Mouse (Mus musculus): Measurements from ENCODE around the gene Nr2f2.

The Nr2f2 gene

GRCm38 (mm10) chr7:70365941-70366807, at the start of gene Nr2f2:
Nr2f2 (minus strand) TSS chr7:70366735.
- DNase-seq (ENCODE audit: extremely low spot score), result peak; percentile 64

- DNase-seq (ENCODE audit: extremely low spot score), result no peak
Measured at GRCm38 (mm10) chr7:70414461-70414860, 47.9 kb upstream of the Nr2f2 start.

GRCm38 (mm10) chr7:70413646-70414045, 47.1 kb upstream of the Nr2f2 start:
- DNase-seq (ENCODE audit: extremely low spot score), result no peak

- no peak for DNase-seq (ENCODE audit: extremely low spot score)
Measured at GRCm38 (mm10) chr7:70412900-70413299, 46.4 kb upstream of the Nr2f2 start.

GRCm38 (mm10) chr7:70410350-70410749, 43.8 kb upstream of the Nr2f2 start:
- DNase-seq (ENCODE audit: extremely low spot score), result no peak

- DNase-seq (ENCODE audit: extremely low spot score), result no peak
Measured at GRCm38 (mm10) chr7:70409890-70410289, 43.4 kb upstream of the Nr2f2 start.

- DNase-seq (ENCODE audit: extremely low spot score), result no peak
Measured at GRCm38 (mm10) chr7:70408814-70409213, 42.3 kb upstream of the Nr2f2 start.

GRCm38 (mm10) chr7:70407123-70407522, 40.6 kb upstream of the Nr2f2 start:
- no peak for DNase-seq (ENCODE audit: extremely low spot score)

GRCm38 (mm10) chr7:70406527-70406926, 40.0 kb upstream of the Nr2f2 start:
- no peak for DNase-seq (ENCODE audit: extremely low spot score)

- DNase-seq (ENCODE audit: extremely low spot score), result no peak
Measured at GRCm38 (mm10) chr7:70405466-70405865, 38.9 kb upstream of the Nr2f2 start.

GRCm38 (mm10) chr7:70382828-70383227, 16.3 kb upstream of the Nr2f2 start:
- no peak for DNase-seq (ENCODE audit: extremely low spot score)

- DNase-seq (ENCODE audit: extremely low spot score), result no peak
Measured at GRCm38 (mm10) chr7:70381409-70382244, 15.1 kb upstream of the Nr2f2 start.

- DNase-seq (ENCODE audit: extremely low spot score), result no peak
Measured at GRCm38 (mm10) chr7:70380943-70381342, 14.4 kb upstream of the Nr2f2 start.

- DNase-seq (ENCODE audit: extremely low spot score), result no peak
Measured at GRCm38 (mm10) chr7:70380246-70380645, 13.7 kb upstream of the Nr2f2 start.

- peak; percentile 15 for DNase-seq (ENCODE audit: extremely low spot score)
Measured at GRCm38 (mm10) chr7:70370552-70371262, 4.2 kb upstream of the Nr2f2 start.

GRCm38 (mm10) chr7:70369731-70370551, 3.4 kb upstream of the Nr2f2 start:
- peak; percentile 70 for DNase-seq (ENCODE audit: extremely low spot score)

GRCm38 (mm10) chr7:70369061-70369730, 2.7 kb upstream of the Nr2f2 start:
- DNase-seq (ENCODE audit: extremely low spot score), result peak; percentile 78

GRCm38 (mm10) chr7:70368751-70369060, 2.2 kb upstream of the Nr2f2 start:
- DNase-seq (ENCODE audit: extremely low spot score), result no peak

GRCm38 (mm10) chr7:70368268-70368655, 1.7 kb upstream of the Nr2f2 start:
- peak; percentile 68 for DNase-seq (ENCODE audit: extremely low spot score)

GRCm38 (mm10) chr7:70367591-70368267, 1.2 kb upstream of the Nr2f2 start:
- DNase-seq (ENCODE audit: extremely low spot score), result peak; percentile 72
